Mouse (Mus musculus) midbrain, postnatal 0 days (tissue): ENCODE data around the gene Tagln2. TPM values are rescaled to one million over a fixed set of nuclear protein-coding genes. Genes with fewer than 3 reads are reported as not detected.

Experiments used
- ATAC-seq: fragments of 200-750 bp; cut with Nextera tagmentation; 2 replicates; pipeline ENCODE4 v1.8.0; 2017; ENCODE audit warnings: moderate number of reproducible peaks, mild to moderate bottlenecking, moderate TSS enrichment, moderate library complexity; ENCODE audit not compliant: low FRiP score
- DNase-seq: peaks from one replicate; pipeline ENCODE4 v3.0.0-alpha.2; 2015; ENCODE audit warnings: low spot score
- H3K27ac ChIP-seq: fragments of 300-500 bp; sonication (generic); 2 replicates; pipeline ENCODE4 v1.5.1; 2014; ENCODE audit warnings: low read depth, mild to moderate bottlenecking, low read length, mixed read lengths
- H3K27me3 ChIP-seq: fragments of 300-500 bp; sonication (generic); 2 replicates; pipeline ENCODE4 v1.6.1; 2014; ENCODE audit warnings: low read length, control low read depth, mixed read lengths; ENCODE audit not compliant: insufficient read depth
- H3K36me3 ChIP-seq: fragments of 300-500 bp; sonication (generic); 2 replicates; pipeline ENCODE4 v1.6.1; 2014; ENCODE audit warnings: low read length, control low read depth, mixed read lengths; ENCODE audit not compliant: insufficient read depth
- H3K4me1 ChIP-seq: fragments of 300-500 bp; sonication (generic); 2 replicates; pipeline ENCODE4 v1.6.1; 2014; ENCODE audit warnings: mild to moderate bottlenecking, control low read depth, antibody characterized with exemption, low read length, mixed read lengths; ENCODE audit not compliant: insufficient read depth
- H3K4me2 ChIP-seq: fragments of 300-500 bp; sonication (generic); 2 replicates; pipeline ENCODE4 v1.6.1; 2014; ENCODE audit warnings: low read depth, mild to moderate bottlenecking, low read length, mixed read lengths; ENCODE audit not compliant: poor library complexity, severe bottlenecking
- H3K4me3 ChIP-seq: fragments of 300-500 bp; sonication (generic); 2 replicates; pipeline ENCODE4 v1.5.1; 2014; ENCODE audit warnings: low read depth, mild to moderate bottlenecking, low read length, moderate library complexity
- H3K9ac ChIP-seq: fragments of 300-500 bp; sonication (generic); replicated peaks from 2 replicates; pipeline ENCODE4 v1.6.1; 2014; ENCODE audit warnings: mild to moderate bottlenecking, low read length, moderate library complexity, mixed read lengths; ENCODE audit not compliant: poor library complexity, severe bottlenecking
- H3K9me3 ChIP-seq: fragments of 300-500 bp; sonication (generic); 2 replicates; pipeline ENCODE4 v1.6.1; 2016; ENCODE audit warnings: low read length, control low read depth
- CTCF ChIP-seq: IDR thresholded peaks from 2 replicates; pipeline ENCODE4 v1.5.1; 2016; ENCODE audit warnings: antibody characterized with exemption, mild to moderate bottlenecking
- WGBS: fragments of 180-500 bp; shearing (Covaris S2); extraction: QIAGEN DNeasy Blood & Tissue Kit; methylation state at CpG from one replicate; pipeline ENCODE4 v1.1.7; 2014; 5-methylcytosine and 5-hydroxymethylcytosine counted together
- polyA plus RNA-seq: library from polyadenylated mRNA; unstranded; fragments of >200 nt; fragmentation: Nextera tagmentation; extraction: Ambion mirVana; gene quantifications from 2 replicates; pipeline ENCODE4 v1.2.1, GENCODE M21; 2015
- total RNA-seq: library from RNA; depleted of rRNA; stranded (reverse); fragments of >200 nt; gene quantifications from 2 replicates; pipeline ENCODE4 v1.2.3, GENCODE M21; 2014

Tagln2 gene
- total and polyA plus RNA-seq, 2 experiments from 2014 or later: 36.7 to 41.6 TPM

DNA sequence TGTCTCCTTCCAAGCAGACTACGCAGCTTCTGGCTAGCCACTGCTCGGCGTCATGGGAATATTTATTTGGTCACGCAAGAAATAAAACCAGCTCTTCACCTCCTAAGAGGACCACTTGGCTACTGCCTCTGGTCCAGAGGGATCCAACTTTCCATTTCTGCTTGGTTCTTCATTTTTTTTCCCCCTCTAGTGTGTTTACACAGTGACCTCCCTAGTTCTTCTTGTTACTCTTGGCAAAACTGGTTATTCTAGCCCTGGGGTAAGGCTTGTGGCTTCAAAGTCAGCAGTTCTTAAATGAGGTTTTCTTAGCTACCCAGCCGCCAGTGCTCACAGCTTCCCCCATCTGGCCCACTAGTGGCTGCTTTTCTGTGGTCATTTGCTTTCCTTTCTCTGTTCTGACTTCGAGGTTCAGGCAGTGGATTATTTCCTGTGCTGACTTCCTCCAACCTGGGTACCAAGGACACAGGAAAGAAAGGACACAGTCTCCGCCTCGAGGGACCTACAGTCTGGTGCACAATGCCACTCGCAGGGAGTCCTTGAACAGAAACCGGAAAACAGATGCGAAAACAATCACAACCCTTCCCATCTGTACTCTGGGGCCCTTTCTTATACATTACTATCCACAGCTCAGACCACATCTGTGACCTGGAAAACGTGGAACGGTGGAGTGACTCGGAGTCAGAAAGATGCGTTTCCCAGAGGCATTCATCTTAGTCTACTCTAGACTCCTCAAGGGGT, 25.3 kb downstream of the Tagln2 start:
- no peak overlapping the region for H3K27ac ChIP-seq
- peak; percentile 48 for TF ChIP-seq CTCF
- no peak for DNase-seq

DNA sequence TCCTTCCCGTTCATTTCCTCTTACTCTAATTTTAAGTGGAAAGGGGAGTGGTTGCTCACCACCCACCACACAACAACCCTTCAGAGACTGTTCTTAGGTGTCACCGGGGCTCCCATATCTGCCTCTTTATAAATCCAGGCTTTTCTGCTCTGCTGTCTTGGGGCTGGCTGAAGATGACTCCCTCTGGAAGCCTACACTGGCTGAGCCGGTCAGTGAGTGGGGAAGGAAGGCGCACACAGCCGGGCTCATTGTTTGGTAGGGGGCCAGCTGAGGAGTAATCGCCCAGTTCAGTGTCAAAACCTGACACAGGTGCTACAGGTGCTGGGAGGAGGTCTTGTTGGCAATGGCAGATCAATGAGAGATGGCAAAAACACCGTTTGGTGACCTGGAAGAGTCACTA, 26.1 kb downstream of the Tagln2 start:
- Histone ChIP-seq H3K9ac (no peak overlapping the region), H3K4me2 (no peak overlapping the region), H3K36me3 (no peaks in the 10 kb centered on the region), H3K27me3 (no peaks in the 10 kb centered on the region), H3K27ac (no peak overlapping the region), H3K4me1 (no peaks in the 10 kb centered on the region), H3K9me3 (no peaks in the 10 kb centered on the region), H3K4me3 (no peak overlapping the region)
- ATAC-seq (no peak), DNase-seq (no peak)
- whole genome bisulfite sequencing: 74% methylated on average over 7 of the region's 7 CpGs
- TF ChIP-seq CTCF: no peak

More for the DNA sequence above, 25.3 kb downstream of the Tagln2 start:
- no peaks in the 10 kb centered on the region for H3K27me3 ChIP-seq
- no peak overlapping the region for H3K9ac ChIP-seq
- no peaks in the 10 kb centered on the region for H3K36me3 ChIP-seq
- 44% methylated on average over 15 of the region's 15 CpGs for WGBS
- no peak overlapping the region for H3K4me2 ChIP-seq
- no peaks in the 10 kb centered on the region for H3K4me1 ChIP-seq
- ATAC-seq: no peak
- no peak overlapping the region for H3K4me3 ChIP-seq
- H3K9me3 ChIP-seq: no peaks in the 10 kb centered on the region

DNA sequence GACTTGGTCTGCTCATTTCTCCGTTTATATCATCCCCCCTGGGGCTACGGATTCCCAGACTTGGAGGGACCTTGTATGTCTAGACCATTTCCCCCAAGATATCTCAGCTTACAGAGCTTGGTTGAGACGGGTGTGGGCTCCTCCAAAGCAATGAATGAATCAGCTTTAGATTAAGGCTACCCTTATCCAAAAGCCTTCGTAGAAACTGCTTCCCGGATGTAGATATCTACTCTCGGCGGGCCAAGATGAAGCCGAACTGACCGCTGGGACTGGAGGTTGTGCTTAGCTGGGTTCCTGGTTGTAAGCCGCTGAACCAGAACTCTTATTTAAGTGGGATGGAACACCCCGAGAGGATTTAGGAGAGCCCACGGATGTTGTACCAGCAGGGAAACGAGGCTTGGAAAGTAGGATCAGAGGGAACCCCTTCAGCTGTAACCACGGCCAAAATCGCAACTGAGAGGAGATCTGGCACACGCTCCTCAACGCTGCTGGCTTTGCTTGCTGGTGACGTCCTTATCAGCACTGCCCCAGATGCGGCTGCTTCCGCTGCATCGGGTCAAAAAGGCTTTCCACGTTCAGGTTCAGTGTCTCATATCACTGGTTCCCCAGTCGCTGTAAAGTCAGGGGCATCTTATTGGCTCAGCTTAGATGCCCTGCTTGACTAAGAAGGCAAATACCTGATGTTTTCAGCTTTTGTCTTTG, 26.7 kb downstream of the Tagln2 start:
- no peak for TF ChIP-seq CTCF
- no peaks in the 10 kb centered on the region for H3K27me3 ChIP-seq
- H3K4me2 ChIP-seq: no peak overlapping the region
- no peak overlapping the region for H3K4me3 ChIP-seq
- no peaks in the 10 kb centered on the region for H3K36me3 ChIP-seq
- no peaks in the 10 kb centered on the region for H3K9me3 ChIP-seq
- WGBS: 64% methylated on average over 23 of the region's 23 CpGs
- ATAC-seq (no peak), DNase-seq (no peak)
- no peak overlapping the region for H3K9ac ChIP-seq
- no peaks in the 10 kb centered on the region for H3K4me1 ChIP-seq
- H3K27ac ChIP-seq: no peak overlapping the region

DNA sequence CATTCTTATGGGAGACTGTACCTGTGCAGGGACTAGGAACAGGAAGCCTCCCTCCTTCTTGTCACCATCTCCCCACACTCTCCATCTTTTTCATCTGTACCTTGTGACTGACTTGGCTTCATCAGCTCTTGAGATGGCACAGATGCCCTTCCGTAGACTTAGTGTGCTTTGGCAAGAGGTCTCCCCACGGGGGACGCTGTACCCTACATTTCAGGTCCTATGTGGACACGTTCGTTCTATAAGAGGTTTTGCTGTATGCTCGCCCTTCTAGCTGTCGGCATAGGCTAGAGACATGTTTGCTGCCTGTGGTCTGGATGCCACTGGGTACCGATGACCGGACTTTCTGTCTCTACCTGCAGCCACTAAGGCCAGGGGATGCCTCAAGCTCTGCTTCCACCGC, 27.6 kb downstream of the Tagln2 start:
- no peaks in the 10 kb centered on the region for H3K4me1 ChIP-seq
- TF ChIP-seq CTCF: no peak
- H3K9me3 ChIP-seq: no peaks in the 10 kb centered on the region
- WGBS: 95% methylated on average over 10 of the region's 10 CpGs
- no peak overlapping the region for H3K27ac ChIP-seq
- H3K4me3 ChIP-seq: no peak overlapping the region
- H3K4me2 ChIP-seq: no peak overlapping the region
- H3K27me3 ChIP-seq: no peaks in the 10 kb centered on the region
- no peaks in the 10 kb centered on the region for H3K36me3 ChIP-seq
- no peak for DNase-seq
- no peak overlapping the region for H3K9ac ChIP-seq
- ATAC-seq: no peak

DNA sequence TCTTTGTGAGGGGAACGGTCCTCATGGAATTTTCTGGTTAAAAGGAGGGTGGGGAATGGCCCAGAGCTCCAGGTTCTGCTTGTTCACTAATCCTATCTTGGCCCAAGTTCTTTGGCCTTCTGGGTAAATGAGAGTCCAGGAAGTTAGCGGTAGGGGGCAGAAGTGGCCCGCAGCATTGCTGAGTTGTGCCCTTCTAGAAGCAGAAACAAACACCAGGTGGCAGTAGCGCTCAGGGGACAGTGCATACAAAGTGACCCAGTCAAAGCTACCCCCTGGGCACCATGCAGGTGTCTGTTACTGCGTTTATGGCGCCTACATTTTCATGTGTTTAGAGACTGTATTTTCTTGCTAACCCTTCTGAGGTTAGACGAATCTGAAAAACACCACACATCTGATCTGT, 28.9 kb downstream of the Tagln2 start:
- H3K9ac ChIP-seq: no peak overlapping the region
- DNase-seq: peak; percentile 90
- H3K4me3 ChIP-seq: no peak overlapping the region
- WGBS: 7% methylated on average over 7 of the region's 7 CpGs
- no peaks in the 10 kb centered on the region for H3K9me3 ChIP-seq
- H3K4me1 ChIP-seq: no peaks in the 10 kb centered on the region
- no peaks in the 10 kb centered on the region for H3K36me3 ChIP-seq
- peak; percentile 59 for ATAC-seq
- TF ChIP-seq CTCF: peak; percentile 96
- no peak overlapping the region for H3K4me2 ChIP-seq
- no peaks in the 10 kb centered on the region for H3K27me3 ChIP-seq
- no peak overlapping the region for H3K27ac ChIP-seq

DNA sequence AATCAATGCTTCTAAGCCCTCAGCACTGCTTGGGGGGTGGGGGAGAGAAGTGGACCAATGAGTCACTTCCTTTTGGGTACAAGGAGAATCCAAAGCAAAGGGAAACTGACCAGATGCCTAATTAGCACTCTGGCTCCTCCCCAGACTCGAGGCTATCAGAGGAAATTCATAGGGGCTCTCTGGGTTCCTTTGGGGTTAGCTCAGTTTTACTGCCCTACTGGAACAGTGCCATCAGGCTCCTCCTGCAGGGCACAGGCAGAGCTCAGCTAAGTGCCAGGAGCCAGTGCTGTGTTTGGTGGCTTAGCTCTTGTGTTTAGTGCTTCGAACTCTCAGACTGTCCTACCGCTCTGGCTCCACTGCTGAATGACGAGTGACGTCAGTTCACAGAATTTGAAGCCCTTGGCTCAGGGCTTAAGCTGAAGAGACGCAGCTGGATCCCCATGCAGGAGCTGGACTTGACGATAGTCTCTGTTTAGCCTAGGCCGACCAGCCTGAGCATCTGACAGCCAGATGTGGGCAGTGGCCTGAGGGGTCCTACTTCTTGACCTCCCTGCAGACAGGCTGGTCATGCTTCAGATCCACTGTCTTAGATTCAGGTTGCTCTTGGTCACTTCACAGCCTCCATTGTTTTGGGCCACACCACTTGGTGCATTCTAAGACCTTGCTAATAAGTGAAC, 30.8 kb downstream of the Tagln2 start:
- Histone ChIP-seq H3K4me3 (no peak overlapping the region), H3K27ac (no peak overlapping the region), H3K36me3 (no peaks in the 10 kb centered on the region), H3K27me3 (no peaks in the 10 kb centered on the region), H3K9me3 (no peaks in the 10 kb centered on the region), H3K4me2 (no peak overlapping the region), H3K4me1 (no peaks in the 10 kb centered on the region), H3K9ac (no peak overlapping the region)
- no peak for TF ChIP-seq CTCF
- 43% methylated on average over 8 of the region's 8 CpGs for WGBS
- no peak for DNase-seq
- ATAC-seq: no peak
